Mouse (Mus musculus) forebrain, embryonic 14.5 days (tissue): Measurements from ENCODE around the gene Myh7. TPM values are rescaled to one million over a fixed set of nuclear protein-coding genes. Genes with fewer than 3 reads are reported as not detected.
"Not testable (repeated sequence)": the region's sequence is repeated elsewhere in the genome, so short reads cannot be mapped to it uniquely, and the experiment has no call there.

ENCODE experiments used
- ATAC-seq: fragments of 200-750 bp; cut with Nextera tagmentation; 2 replicates; pipeline ENCODE4 v1.8.0; 2017; ENCODE audit warnings: mild to moderate bottlenecking, moderate library complexity
- DNase-seq: peaks from one replicate; pipeline ENCODE4 v3.0.0-alpha.2; 2015; ENCODE audit warnings: low spot score
- H3K27ac ChIP-seq: fragments of 300-500 bp; sonication (generic); 2 replicates; pipeline ENCODE4 v1.5.1; 2014; ENCODE audit warnings: low read depth, mild to moderate bottlenecking, control low read depth, low read length, moderate library complexity
- H3K27me3 ChIP-seq: fragments of 300-500 bp; sonication (generic); replicated peaks from 2 replicates; pipeline ENCODE4 v1.6.1; 2014; ENCODE audit warnings: low read length, control low read depth, mixed read lengths; ENCODE audit not compliant: control insufficient read depth, insufficient read depth
- H3K36me3 ChIP-seq: fragments of 300-500 bp; sonication (generic); 2 replicates; pipeline ENCODE4 v1.6.1; 2014; ENCODE audit warnings: low read length, control low read depth; ENCODE audit not compliant: control insufficient read depth, insufficient read depth
- H3K4me1 ChIP-seq: fragments of 300-500 bp; sonication (generic); 2 replicates; pipeline ENCODE4 v1.6.1; 2014; ENCODE audit warnings: antibody characterized with exemption, low read length, control low read depth; ENCODE audit not compliant: control insufficient read depth, insufficient read depth
- H3K4me2 ChIP-seq: fragments of 300-500 bp; sonication (generic); 2 replicates; pipeline ENCODE4 v1.6.1; 2014; ENCODE audit warnings: mild to moderate bottlenecking, control low read depth, low read length
- H3K4me3 ChIP-seq: fragments of 300-500 bp; sonication (generic); 2 replicates; pipeline ENCODE4 v1.5.1; 2014; ENCODE audit warnings: low read depth, low read length, control low read depth
- H3K9ac ChIP-seq: fragments of 300-500 bp; sonication (generic); 2 replicates; pipeline ENCODE4 v1.6.1; 2014; ENCODE audit warnings: mild to moderate bottlenecking, low read length, control low read depth, moderate library complexity
- H3K9me3 ChIP-seq: fragments of 300-500 bp; sonication (generic); replicated peaks from 2 replicates; pipeline ENCODE4 v1.6.1; 2016; ENCODE audit warnings: low read length, control low read depth, mixed read lengths; ENCODE audit not compliant: control insufficient read depth
- WGBS: fragments of 180-500 bp; shearing (Covaris S2); extraction: QIAGEN DNeasy Blood & Tissue Kit; methylation state at CpG from one replicate; pipeline ENCODE4 v1.1.7; 2014; 5-methylcytosine and 5-hydroxymethylcytosine counted together
- polyA plus RNA-seq: library from polyadenylated mRNA; unstranded; fragments of >200 nt; fragmentation: Nextera tagmentation; extraction: Ambion mirVana; gene quantifications from 2 replicates; pipeline ENCODE4 v1.2.1, GENCODE M21; 2014

Gene Myh7
- polyA plus RNA-seq, 1 experiment from 2014 or later, result 5.4 TPM

GRCm38 (mm10) chr14:54947008-54947407 is 47.4 kb downstream of the Myh7 start:
- ATAC-seq, H3K27ac ChIP-seq, H3K9me3 ChIP-seq, H3K4me2 ChIP-seq, H3K27me3 ChIP-seq, H3K36me3 ChIP-seq, H3K4me1 ChIP-seq, H3K4me3 ChIP-seq, H3K9ac ChIP-seq, DNase-seq: not testable (repeated sequence)
- 88% methylated on average over 10 of the region's 11 CpGs for whole genome bisulfite sequencing

DNA sequence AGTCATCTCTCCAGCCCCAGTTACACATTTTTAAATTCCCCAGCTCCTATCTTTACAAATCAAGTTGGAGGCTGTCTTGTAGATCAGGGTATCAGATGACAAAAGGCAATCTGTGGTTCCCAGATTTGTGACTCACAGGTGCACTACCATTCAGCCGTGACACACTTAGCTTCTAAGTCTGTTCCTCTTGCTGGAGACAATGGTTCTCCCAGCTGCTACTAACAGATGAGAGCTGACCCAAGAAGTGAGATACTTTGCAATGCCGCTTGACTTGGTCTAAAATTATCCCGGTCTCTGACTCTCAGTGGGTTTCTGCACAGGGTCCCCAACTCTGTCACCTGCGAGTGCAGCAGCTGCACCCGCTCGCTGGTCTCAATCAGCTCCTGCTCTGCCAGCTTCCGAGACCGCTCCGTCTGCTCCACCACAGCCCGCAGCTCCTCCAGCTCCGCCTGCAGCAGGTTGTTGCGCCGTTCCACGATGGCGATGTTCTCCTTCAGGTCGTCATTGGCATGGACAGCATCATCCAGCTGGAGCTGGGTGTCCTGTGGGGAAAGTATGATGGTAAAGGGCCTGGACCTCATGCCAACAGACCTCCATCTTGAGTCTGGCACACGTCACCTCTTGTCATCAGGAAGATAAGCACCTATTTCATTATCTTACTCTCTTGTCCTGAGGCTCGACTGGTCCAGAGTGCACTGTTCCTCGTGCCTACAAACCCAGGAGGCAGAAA is 48.3 kb downstream of the Myh7 start:
- Histone ChIP-seq H3K36me3 (no peaks in the 10 kb centered on the region), H3K27ac (no peak overlapping the region), H3K27me3 (no peaks in the 10 kb centered on the region), H3K4me3 (no peak overlapping the region), H3K4me1 (no peaks in the 10 kb centered on the region), H3K9me3 (no peaks in the 10 kb centered on the region), H3K9ac (no peak overlapping the region), H3K4me2 (no peak overlapping the region)
- DNase-seq, result no peak
- WGBS, result 83% methylated on average over 19 of the region's 19 CpGs
- ATAC-seq, result no peak

DNA sequence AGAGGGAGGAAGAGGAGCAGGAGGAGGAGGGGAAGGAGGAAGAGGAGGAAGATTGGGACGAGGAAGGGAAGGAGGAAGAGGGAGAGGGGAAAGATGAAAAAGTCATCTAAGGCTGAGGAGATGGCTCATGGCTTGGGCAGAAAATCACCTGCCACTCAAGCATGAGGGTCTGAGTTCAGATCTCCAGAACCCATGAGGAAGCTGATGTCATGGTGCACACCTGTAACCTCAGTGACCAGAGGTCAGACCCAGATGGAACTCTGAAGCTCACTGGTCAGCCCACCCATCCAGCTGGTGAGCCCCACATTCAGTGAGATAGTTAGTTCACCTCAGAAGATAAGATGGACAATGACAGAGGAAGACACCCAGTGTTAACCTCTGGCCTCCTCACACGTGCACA is 49.5 kb downstream of the Myh7 start:
- Histone ChIP-seq H3K27me3 (no peaks in the 10 kb centered on the region), H3K4me3 (no peak overlapping the region), H3K9ac (no peak overlapping the region), H3K9me3 (no peaks in the 10 kb centered on the region), H3K27ac (no peak overlapping the region), H3K4me1 (no peaks in the 10 kb centered on the region), H3K4me2 (no peak overlapping the region), H3K36me3 (no peaks in the 10 kb centered on the region)
- 70% methylated on average over 2 of the region's 2 CpGs for WGBS
- no peak for DNase-seq
- ATAC-seq, result no peak

DNA sequence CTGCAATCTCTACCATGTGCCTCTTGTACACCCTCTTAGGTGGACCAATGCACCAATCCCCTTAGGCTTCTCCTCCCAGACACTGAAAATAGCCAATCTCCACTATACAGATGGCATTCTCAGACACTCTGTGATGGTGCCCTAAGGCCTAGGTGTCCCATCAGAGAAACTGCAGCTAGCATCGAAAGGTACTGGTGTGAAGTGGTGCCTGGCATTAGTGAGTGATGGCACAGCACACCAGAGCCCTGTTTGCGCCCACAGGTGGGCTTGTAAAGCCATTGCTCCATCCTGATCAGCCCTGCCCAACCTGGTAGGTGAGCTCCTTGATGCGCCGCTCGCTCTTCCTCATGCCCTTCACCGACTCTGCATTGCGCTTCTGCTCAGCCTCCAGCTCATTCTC is 50.5 kb downstream of the Myh7 start:
- WGBS, result 92% methylated on average over 7 of the region's 7 CpGs
- no peaks in the 10 kb centered on the region for H3K9me3 ChIP-seq
- no peaks in the 10 kb centered on the region for H3K27me3 ChIP-seq
- no peak overlapping the region for H3K9ac ChIP-seq
- no peaks in the 10 kb centered on the region for H3K4me1 ChIP-seq
- H3K4me3 ChIP-seq, result no peak overlapping the region
- no peaks in the 10 kb centered on the region for H3K36me3 ChIP-seq
- no peak overlapping the region for H3K4me2 ChIP-seq
- ATAC-seq (no peak), DNase-seq (no peak)
- H3K27ac ChIP-seq, result no peak overlapping the region

DNA sequence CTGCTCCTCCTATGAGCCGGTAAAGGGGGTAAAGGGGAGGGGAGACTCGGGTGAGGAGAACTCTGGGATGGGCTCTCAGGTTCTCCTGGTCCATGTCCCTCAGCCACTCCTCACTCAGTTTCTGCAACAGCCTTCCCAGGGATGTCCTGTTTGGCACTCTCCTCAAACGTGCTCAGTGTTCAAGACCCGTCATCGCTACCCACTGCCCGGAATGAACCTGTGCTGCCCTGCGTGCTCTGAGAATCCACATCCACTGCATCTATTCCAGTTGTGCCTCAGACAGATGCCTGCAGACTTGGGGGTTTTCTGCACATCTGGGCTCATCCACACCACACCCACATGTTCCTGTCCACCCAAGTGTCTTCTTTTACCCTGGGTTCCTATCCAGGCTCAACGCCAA is 51.9 kb downstream of the Myh7 start:
- no peak overlapping the region for H3K27ac ChIP-seq
- no peak overlapping the region for H3K9ac ChIP-seq
- H3K4me1 ChIP-seq, result no peaks in the 10 kb centered on the region
- no peak for DNase-seq
- no peak for ATAC-seq
- H3K4me3 ChIP-seq, result no peak overlapping the region
- 90% methylated on average over 8 of the region's 8 CpGs for WGBS
- no peaks in the 10 kb centered on the region for H3K36me3 ChIP-seq
- no peak overlapping the region for H3K4me2 ChIP-seq
- H3K27me3 ChIP-seq, result no peaks in the 10 kb centered on the region
- H3K9me3 ChIP-seq, result no peaks in the 10 kb centered on the region

DNA sequence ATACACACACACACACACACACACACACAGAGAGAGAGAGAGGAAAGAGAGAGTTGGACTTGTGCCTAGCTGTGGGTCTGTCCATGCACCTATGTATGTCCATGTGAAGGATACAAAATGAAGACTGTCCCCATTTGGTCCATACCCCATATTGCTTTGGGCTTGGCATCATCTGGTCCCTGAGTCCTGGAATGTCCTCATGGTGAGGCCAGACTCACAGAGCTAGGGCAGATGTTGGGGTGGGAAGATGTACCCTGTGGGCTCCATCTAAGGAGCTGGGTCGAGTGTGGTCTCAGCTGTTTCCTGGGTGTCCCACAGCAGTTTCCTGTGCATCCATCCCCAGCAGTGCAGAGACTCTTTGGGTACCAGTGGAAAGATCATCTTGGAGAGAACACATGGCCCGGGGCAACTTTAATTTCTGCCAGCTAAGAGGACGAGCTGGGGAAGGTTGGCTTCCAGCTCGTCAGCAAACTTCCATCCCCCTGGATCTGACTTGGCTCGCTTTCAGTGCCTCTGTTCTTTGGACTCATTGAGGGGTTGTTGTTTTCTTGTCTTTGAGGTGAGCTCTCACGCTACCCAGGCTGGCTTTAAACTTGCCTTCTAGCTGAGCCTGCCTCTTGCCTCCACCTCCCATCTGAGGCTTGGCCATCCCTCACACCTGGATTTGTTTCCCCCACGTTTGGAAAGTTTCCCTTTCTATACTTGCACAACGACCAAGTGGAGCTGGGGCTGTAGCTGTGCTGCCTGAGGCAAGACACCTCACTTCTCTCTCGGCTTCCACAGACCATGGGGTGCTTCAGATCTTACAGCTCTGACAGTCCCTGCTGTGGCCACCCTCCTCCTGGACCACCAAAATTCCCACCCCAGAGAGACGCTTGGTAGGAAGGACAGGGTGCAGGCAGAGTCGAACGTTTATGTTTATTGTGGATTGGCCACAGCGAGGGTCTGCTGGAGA is 53.1 kb downstream of the Myh7 start:
- no peaks in the 10 kb centered on the region for H3K4me1 ChIP-seq
- H3K36me3 ChIP-seq, result no peaks in the 10 kb centered on the region
- no peak overlapping the region for H3K27ac ChIP-seq
- H3K9ac ChIP-seq, result no peak overlapping the region
- H3K9me3 ChIP-seq, result no peaks in the 10 kb centered on the region
- WGBS, result 63% methylated on average over 13 of the region's 13 CpGs
- no peak overlapping the region for H3K4me2 ChIP-seq
- ATAC-seq (no peak), DNase-seq (no peak)
- no peaks in the 10 kb centered on the region for H3K27me3 ChIP-seq
- no peak overlapping the region for H3K4me3 ChIP-seq

- ATAC-seq (no peak), DNase-seq (no peak)
- Histone ChIP-seq H3K4me1 (no peaks in the 10 kb centered on the region), H3K4me3 (no peak overlapping the region), H3K27me3 (no peaks in the 10 kb centered on the region), H3K9ac (no peak overlapping the region), H3K36me3 (no peaks in the 10 kb centered on the region), H3K27ac (no peak overlapping the region), H3K4me2 (no peak overlapping the region), H3K9me3 (no peaks in the 10 kb centered on the region)
- WGBS, result 81% methylated on average over 3 of the region's 3 CpGs
Observed at GRCm38 (mm10) chr14:54940176-54940530, 54.3 kb downstream of the Myh7 start.

GRCm38 (mm10) chr14:54939434-54940175 is 54.8 kb downstream of the Myh7 start:
- Histone ChIP-seq H3K4me3 (no peak overlapping the region), H3K36me3 (no peaks in the 10 kb centered on the region), H3K9ac (no peak overlapping the region), H3K27ac (no peak overlapping the region), H3K27me3 (no peaks in the 10 kb centered on the region), H3K4me2 (no peak overlapping the region), H3K9me3 (no peaks in the 10 kb centered on the region), H3K4me1 (no peaks in the 10 kb centered on the region)
- DNase-seq (peak; percentile 55), ATAC-seq (no peak; the same call in 1 of the 2 replicates)
- 51% methylated on average over 12 of the region's 12 CpGs for WGBS
